Mouse (Mus musculus) brain, embryonic 14.5 days (tissue): ENCODE measurements around the gene Epc2.

Source experiments
- CTCF ChIP-seq: fragments of 200-500 bp; IDR thresholded peaks from 2 replicates; pipeline ENCODE4 v1.5.1; 2012; ENCODE audit warnings: inconsistent platforms, mild to moderate bottlenecking, moderate library complexity, borderline replicate concordance; ENCODE audit not compliant: insufficient read depth, insufficient read length; ENCODE audit errors: extremely low read depth
- POLR2A ChIP-seq: fragments of 200-500 bp; IDR thresholded peaks from 2 replicates; pipeline ENCODE4 v1.6.1; 2012; ENCODE audit warnings: mild to moderate bottlenecking, inconsistent platforms, borderline replicate concordance; ENCODE audit not compliant: poor library complexity, insufficient read depth, insufficient read length, severe bottlenecking; ENCODE audit errors: extremely low read depth

- no peak for TF ChIP-seq POLR2A
- TF ChIP-seq CTCF = no peak
Measured at GRCm38 (mm10) chr2:49570778-49571101, 119.5 kb downstream of the Epc2 start.
